Mouse (Mus musculus) ES-E14 (cell line): ENCODE results near the gene Akap10.

Experiments used
- CHD2 ChIP-seq: IDR thresholded peaks from 2 replicates; pipeline ENCODE4 v1.6.1; 2014; ENCODE audit warnings: mild to moderate bottlenecking, low read depth, low read length, inconsistent platforms
- HCFC1 ChIP-seq: IDR thresholded peaks from 2 replicates; pipeline ENCODE4 v1.6.1; 2012; ENCODE audit warnings: low read length, inconsistent platforms, borderline replicate concordance; ENCODE audit not compliant: insufficient read depth
- MAFK ChIP-seq: IDR thresholded peaks from 2 replicates; pipeline ENCODE4 v1.6.1; 2014; ENCODE audit warnings: mild to moderate bottlenecking, low read depth, low read length, inconsistent platforms; ENCODE audit not compliant: insufficient read depth
- ZC3H11A ChIP-seq: IDR thresholded peaks from 2 replicates; pipeline ENCODE4 v1.6.1; 2012; ENCODE audit warnings: low read depth, mild to moderate bottlenecking, inconsistent platforms, low read length, borderline replicate concordance
- ZNF384 ChIP-seq: IDR thresholded peaks from 2 replicates; pipeline ENCODE4 v1.6.1; 2012; ENCODE audit warnings: low read depth, low read length, inconsistent platforms

DNA sequence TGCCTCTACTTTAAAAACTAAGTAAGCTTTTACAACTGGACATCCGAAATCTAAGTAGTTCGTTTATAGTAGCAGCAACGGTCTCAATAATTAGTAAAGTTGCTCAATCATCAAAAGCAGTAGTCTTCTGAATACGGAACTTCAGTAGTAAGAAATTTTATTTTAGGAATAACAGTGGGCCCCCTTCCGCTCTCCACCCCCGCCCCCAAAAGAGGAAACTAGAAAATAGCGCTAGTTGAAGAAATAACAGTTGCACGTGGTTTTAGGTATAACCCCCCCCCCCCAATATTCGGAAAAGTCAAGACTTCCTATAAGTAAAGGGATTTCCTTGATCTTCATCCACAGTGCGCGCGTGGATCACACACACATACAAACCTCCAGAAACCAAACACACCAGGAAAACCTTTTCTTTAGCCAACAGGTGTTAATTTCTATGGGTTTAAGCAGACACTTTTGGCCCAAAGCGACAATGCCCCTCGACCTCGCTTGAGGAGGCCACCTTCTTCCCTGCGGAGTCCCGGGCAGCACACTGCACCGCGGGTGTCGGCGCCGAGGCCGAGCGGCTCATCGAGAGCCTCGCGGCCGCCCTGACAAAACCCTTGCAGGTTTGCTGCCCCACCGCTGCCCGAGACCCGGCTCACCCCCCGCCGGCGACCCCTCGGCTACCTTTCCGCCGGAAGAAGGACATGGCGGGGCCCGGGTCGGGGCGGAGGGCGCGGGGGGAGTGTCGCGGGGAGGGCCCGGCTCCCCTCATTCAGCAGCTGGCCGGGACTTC, 542 bp downstream of the Akap10 start:
- no peak for TF ChIP-seq CHD2
- TF ChIP-seq ZNF384 = no peak
- no peak for TF ChIP-seq HCFC1
- TF ChIP-seq MAFK = no peak
- no peak for TF ChIP-seq ZC3H11A
